Mouse (Mus musculus) bone marrow macrophage, adult 2 months (primary cell): ENCODE measurements around the gene Cd46.

Experiments used
- CTCF ChIP-seq: IDR thresholded peaks from 2 replicates; pipeline ENCODE4 v1.5.1; 2012; ENCODE audit warnings: low read depth, mild to moderate bottlenecking, low read length, moderate library complexity
- POLR2A ChIP-seq: IDR thresholded peaks from 2 replicates; pipeline ENCODE4 v1.6.1; 2012; ENCODE audit warnings: mild to moderate bottlenecking, low read depth, low read length, borderline replicate concordance

- TF ChIP-seq CTCF (no peak), POLR2A (no peak)
Observed at GRCm38 (mm10) chr1:195092220-195092720, at the start of gene Cd46.
